Mouse (Mus musculus) neural tube, embryonic 14.5 days (tissue): ENCODE data around the gene Zfp184. TPM values are rescaled to one million over a fixed set of nuclear protein-coding genes. Genes with fewer than 3 reads are reported as not detected.
A peak's percentile ranks its signal among the peaks of the same experiment; 100 is the strongest.

Experiments used
- ATAC-seq: fragments of 200-750 bp; cut with Nextera tagmentation; 2 replicates; pipeline ENCODE4 v1.8.0; 2017; ENCODE audit warnings: low read depth, mild to moderate bottlenecking, moderate TSS enrichment, moderate library complexity
- H3K27ac ChIP-seq: fragments of 300-500 bp; sonication (generic); 2 replicates; pipeline ENCODE4 v1.5.1; 2014; ENCODE audit warnings: low read depth, mild to moderate bottlenecking, control low read depth, low read length, moderate library complexity, mixed read lengths
- H3K27me3 ChIP-seq: fragments of 300-500 bp; sonication (generic); 2 replicates; pipeline ENCODE4 v1.6.1; 2014; ENCODE audit warnings: low read length; ENCODE audit not compliant: control insufficient read depth, insufficient read depth
- H3K36me3 ChIP-seq: fragments of 300-500 bp; sonication (generic); 2 replicates; pipeline ENCODE4 v1.6.1; 2014; ENCODE audit warnings: low read length, mixed read lengths; ENCODE audit not compliant: control insufficient read depth, insufficient read depth
- H3K4me1 ChIP-seq: fragments of 300-500 bp; sonication (generic); 2 replicates; pipeline ENCODE4 v1.6.1; 2014; ENCODE audit warnings: low read length; ENCODE audit not compliant: control insufficient read depth, insufficient read depth
- H3K4me2 ChIP-seq: fragments of 300-500 bp; sonication (generic); 2 replicates; pipeline ENCODE4 v1.6.1; 2014; ENCODE audit warnings: mild to moderate bottlenecking, low read depth, low read length, control low read depth
- H3K4me3 ChIP-seq: fragments of 300-500 bp; sonication (generic); 2 replicates; pipeline ENCODE4 v1.5.1; 2014; ENCODE audit warnings: low read depth, low read length, control low read depth, mixed read lengths
- H3K9ac ChIP-seq: fragments of 300-500 bp; sonication (generic); replicated peaks from 2 replicates; pipeline ENCODE4 v1.6.1; 2014; ENCODE audit warnings: low read depth, mild to moderate bottlenecking, control low read depth, low read length, mixed read lengths
- H3K9me3 ChIP-seq: fragments of 300-500 bp; sonication (generic); 2 replicates; pipeline ENCODE4 v1.6.1; 2016; ENCODE audit warnings: low read length; ENCODE audit not compliant: control insufficient read depth
- WGBS: fragments of 180-500 bp; shearing (Covaris S2); extraction: QIAGEN DNeasy Blood & Tissue Kit; methylation state at CpG from one replicate; pipeline ENCODE4 v1.1.7; 2014; 5-methylcytosine and 5-hydroxymethylcytosine counted together
- polyA plus RNA-seq: library from polyadenylated mRNA; unstranded; fragments of >200 nt; fragmentation: Nextera tagmentation; extraction: Ambion mirVana; gene quantifications from 2 replicates; pipeline ENCODE4 v1.2.1, GENCODE M21; 2014

The Zfp184 gene
- polyA plus RNA-seq, 1 experiment from 2014 or later = 16.4 TPM

- under 1% methylated on average over 16 of the region's 16 CpGs for WGBS
- Histone ChIP-seq H3K27me3 (peaks cover 26% of the 10 kb centered on the region), H3K36me3 (no peaks in the 10 kb centered on the region), H3K4me1 (0 out of 2 replicates have a peak, but pooled peaks cover 3% of the 10 kb centered on the region), H3K9me3 (no peaks in the 10 kb centered on the region), H3K4me3 (peak overlapping the region; percentile 14; the same call in 1 of the 2 replicates), H3K27ac (no peak overlapping the region), H3K4me2 (peak overlapping the region; percentile 54; the same call in 1 of the 2 replicates), H3K9ac (no peak overlapping the region)
- no peak for ATAC-seq
Observed at GRCm38 (mm10) chr13:21917992-21918391, 26.9 kb upstream of the Zfp184 start.

DNA sequence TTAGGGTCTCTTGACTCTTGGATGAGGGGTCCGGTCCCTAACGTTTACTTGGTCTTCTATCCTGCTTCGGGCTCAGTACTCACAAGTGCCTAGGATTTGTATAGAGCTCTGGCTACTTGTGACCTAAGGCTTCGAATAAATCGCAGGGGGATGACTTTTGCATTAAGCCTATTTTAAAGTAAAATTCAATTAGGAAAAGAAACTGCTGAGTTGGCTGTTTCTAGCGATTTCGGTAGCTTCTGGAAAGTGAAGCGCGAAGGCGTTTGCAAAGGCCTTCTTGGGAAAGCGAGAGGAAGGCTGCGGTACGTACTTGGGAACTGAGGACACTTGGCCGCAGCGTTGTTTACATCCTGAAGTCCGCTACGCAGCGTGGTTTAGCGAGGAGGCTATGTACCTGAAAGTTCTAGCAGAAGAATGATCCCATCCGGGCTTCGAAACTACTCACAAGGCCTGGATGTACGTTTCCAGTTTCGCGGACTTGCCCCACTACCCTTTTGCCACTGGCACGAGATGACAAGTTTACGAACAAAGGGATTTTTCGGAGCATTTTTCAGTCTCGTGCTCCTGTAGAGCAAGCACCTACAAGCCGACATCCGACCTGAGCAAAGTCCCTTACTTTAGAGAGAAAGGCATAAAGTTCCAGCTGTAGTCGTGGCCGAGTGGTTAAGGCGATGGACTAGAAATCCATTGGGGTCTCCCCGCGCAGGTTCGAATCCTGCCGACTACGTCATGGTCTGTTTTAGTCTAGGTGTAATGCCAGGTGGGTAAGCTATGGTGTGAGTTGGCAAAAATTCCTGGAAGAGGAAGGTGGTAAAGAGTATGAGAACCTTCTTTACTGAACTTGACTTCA lies 26.1 kb upstream of the Zfp184 start:
- H3K9me3 ChIP-seq = no peaks in the 10 kb centered on the region
- WGBS = under 1% methylated on average over 38 of the region's 38 CpGs
- H3K27me3 ChIP-seq = peaks cover 26% of the 10 kb centered on the region
- no peak overlapping the region for H3K9ac ChIP-seq
- H3K4me2 ChIP-seq = peak overlapping the region; percentile 54
- H3K36me3 ChIP-seq = no peaks in the 10 kb centered on the region
- H3K4me3 ChIP-seq = peak overlapping the region; percentile 28
- H3K4me1 ChIP-seq = 0 out of 2 replicates have a peak, but pooled peaks cover 3% of the 10 kb centered on the region
- peak; percentile 84; the same call in 1 of the 2 replicates for ATAC-seq
- no peak overlapping the region for H3K27ac ChIP-seq

DNA sequence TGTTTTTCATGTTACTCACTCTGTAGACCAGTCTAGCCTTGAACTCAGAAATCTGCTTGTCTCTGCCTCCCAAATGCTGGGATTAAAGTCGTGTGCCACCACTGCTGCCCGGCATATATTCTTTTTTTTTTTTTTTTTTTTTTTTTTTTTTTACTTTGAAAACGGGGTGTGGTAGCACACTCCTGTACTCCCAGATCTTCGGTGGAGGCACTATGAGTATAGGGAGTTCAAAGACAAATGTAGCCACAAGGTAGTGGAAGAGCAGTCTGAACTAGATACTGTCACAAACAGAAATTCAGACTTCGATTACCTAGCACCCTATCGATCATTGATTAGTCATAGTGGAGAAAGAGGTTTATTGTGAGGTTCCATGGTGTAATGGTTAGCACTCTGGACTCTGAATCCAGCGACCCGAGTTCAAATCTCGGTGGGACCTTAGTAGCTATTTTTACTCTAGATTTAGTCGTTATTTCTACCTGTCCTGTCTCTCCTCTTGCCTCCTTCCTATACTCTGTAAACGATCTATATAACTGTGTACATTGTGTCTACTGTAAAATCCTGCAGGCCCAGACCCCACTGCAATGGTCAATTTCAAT lies 25.0 kb upstream of the Zfp184 start:
- H3K4me1 ChIP-seq = 0 out of 2 replicates have a peak, but pooled peaks cover 3% of the 10 kb centered on the region
- H3K4me2 ChIP-seq = no peak overlapping the region
- H3K27me3 ChIP-seq = peaks cover 26% of the 10 kb centered on the region
- H3K9me3 ChIP-seq = no peaks in the 10 kb centered on the region
- H3K27ac ChIP-seq = no peak overlapping the region
- no peaks in the 10 kb centered on the region for H3K36me3 ChIP-seq
- no peak for ATAC-seq
- H3K9ac ChIP-seq = no peak overlapping the region
- WGBS = 4% methylated on average over 11 of the region's 11 CpGs
- H3K4me3 ChIP-seq = no peak overlapping the region

GRCm38 (mm10) chr13:21920681-21921233 lies 24.1 kb upstream of the Zfp184 start:
- no peak overlapping the region for H3K4me3 ChIP-seq
- 0 out of 2 replicates have a peak, but pooled peaks cover 3% of the 10 kb centered on the region for H3K4me1 ChIP-seq
- H3K27ac ChIP-seq = no peak overlapping the region
- ATAC-seq = no peak
- 25% methylated on average over 8 of the region's 8 CpGs for WGBS
- H3K9ac ChIP-seq = no peak overlapping the region
- H3K36me3 ChIP-seq = no peaks in the 10 kb centered on the region
- no peaks in the 10 kb centered on the region for H3K9me3 ChIP-seq
- H3K4me2 ChIP-seq = no peak overlapping the region
- peaks cover 21% of the 10 kb centered on the region for H3K27me3 ChIP-seq

GRCm38 (mm10) chr13:21923417-21923816 lies 21.5 kb upstream of the Zfp184 start:
- H3K4me2 ChIP-seq = no peak overlapping the region
- 0 out of 2 replicates have a peak, but pooled peaks cover 3% of the 10 kb centered on the region for H3K4me1 ChIP-seq
- no peak for ATAC-seq
- H3K27me3 ChIP-seq = peaks cover 6% of the 10 kb centered on the region
- H3K9ac ChIP-seq = no peak overlapping the region
- H3K9me3 ChIP-seq = no peaks in the 10 kb centered on the region
- no peak overlapping the region for H3K27ac ChIP-seq
- H3K36me3 ChIP-seq = no peaks in the 10 kb centered on the region
- H3K4me3 ChIP-seq = no peak overlapping the region

DNA sequence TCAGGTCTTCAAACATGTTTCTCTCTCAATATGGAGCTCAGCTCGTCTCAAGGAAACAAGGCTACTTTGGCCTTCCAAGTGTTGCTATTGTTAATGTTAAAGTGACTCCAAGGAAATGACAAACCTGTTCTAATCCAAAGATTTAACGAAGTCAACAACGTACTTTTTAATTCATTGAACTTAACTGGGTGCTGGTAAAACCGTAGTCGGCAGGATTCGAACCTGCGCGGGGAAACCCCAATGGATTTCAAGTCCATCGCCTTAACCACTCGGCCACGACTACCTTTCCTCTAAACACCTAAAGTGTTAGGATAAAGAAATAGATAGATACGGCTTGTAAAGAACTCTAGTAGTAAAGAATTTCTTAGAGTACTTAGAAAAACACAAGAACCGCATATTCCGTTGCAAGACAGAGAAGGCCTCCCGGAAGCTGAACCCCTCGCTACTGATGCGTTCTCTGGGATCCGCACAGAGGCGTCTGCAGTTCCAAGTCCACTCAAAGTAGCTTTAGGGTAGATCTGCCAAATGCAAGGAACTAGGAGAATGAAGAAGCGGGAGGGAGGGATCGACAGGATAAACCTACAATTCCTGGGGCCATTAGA lies 20.1 kb upstream of the Zfp184 start:
- Histone ChIP-seq H3K4me3 (no peak overlapping the region), H3K4me1 (no peaks in the 10 kb centered on the region), H3K27ac (no peak overlapping the region), H3K4me2 (no peak overlapping the region), H3K36me3 (no peaks in the 10 kb centered on the region), H3K27me3 (no peaks in the 10 kb centered on the region), H3K9me3 (no peaks in the 10 kb centered on the region), H3K9ac (no peak overlapping the region)
- WGBS = 5% methylated on average over 21 of the region's 21 CpGs
- ATAC-seq = no peak

DNA sequence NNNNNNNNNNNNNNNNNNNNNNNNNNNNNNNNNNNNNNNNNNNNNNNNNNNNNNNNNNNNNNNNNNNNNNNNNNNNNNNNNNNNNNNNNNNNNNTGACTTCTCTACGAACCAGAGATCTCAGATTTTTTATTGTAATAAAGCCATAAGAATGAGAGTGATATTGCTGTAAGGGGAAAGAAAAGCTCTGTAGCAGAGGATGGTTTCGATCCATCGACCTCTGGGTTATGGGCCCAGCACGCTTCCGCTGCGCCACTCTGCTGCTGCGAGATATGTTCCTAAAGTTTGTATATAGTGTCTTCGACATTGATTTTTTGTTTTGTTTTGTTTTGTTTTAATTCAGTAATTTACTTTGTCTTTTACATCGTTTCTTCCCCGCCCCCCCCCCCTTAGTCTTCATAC lies 13.9 kb upstream of the Zfp184 start:
- WGBS = 12% methylated on average over 10 of the region's 10 CpGs
- no peaks in the 10 kb centered on the region for H3K4me1 ChIP-seq
- no peak overlapping the region for H3K27ac ChIP-seq
- no peaks in the 10 kb centered on the region for H3K27me3 ChIP-seq
- H3K9ac ChIP-seq = no peak overlapping the region
- no peak overlapping the region for H3K4me2 ChIP-seq
- no peak for ATAC-seq
- no peak overlapping the region for H3K4me3 ChIP-seq
- no peaks in the 10 kb centered on the region for H3K36me3 ChIP-seq
- H3K9me3 ChIP-seq = no peaks in the 10 kb centered on the region

DNA sequence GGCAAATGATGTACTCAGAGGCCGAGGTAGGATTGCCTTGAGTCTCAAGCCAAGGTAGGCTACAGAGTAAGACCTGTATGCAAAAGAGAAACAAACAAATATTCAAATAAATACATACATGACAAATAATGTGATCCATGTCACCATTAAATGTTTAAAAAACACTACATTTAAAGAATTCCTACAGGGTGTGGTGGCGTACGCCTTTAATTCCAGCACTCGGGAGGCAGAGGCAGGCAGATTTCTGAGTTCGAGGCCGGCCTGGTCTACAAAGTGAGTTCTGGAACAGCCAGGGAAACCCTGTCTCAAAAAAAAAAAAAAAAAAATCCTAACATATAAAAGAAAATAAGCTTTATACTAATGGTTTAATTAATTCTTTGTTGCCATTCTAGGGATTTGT lies 13.2 kb upstream of the Zfp184 start:
- Histone ChIP-seq H3K4me2 (no peak overlapping the region), H3K36me3 (no peaks in the 10 kb centered on the region), H3K27ac (no peak overlapping the region), H3K27me3 (no peaks in the 10 kb centered on the region), H3K9ac (no peak overlapping the region), H3K4me1 (no peaks in the 10 kb centered on the region), H3K4me3 (no peak overlapping the region), H3K9me3 (no peaks in the 10 kb centered on the region)
- 49% methylated on average over 6 of the region's 6 CpGs for WGBS
- ATAC-seq = no peak
